Mouse (Mus musculus): Measurements from ENCODE around the gene Mmp24.

DNA sequence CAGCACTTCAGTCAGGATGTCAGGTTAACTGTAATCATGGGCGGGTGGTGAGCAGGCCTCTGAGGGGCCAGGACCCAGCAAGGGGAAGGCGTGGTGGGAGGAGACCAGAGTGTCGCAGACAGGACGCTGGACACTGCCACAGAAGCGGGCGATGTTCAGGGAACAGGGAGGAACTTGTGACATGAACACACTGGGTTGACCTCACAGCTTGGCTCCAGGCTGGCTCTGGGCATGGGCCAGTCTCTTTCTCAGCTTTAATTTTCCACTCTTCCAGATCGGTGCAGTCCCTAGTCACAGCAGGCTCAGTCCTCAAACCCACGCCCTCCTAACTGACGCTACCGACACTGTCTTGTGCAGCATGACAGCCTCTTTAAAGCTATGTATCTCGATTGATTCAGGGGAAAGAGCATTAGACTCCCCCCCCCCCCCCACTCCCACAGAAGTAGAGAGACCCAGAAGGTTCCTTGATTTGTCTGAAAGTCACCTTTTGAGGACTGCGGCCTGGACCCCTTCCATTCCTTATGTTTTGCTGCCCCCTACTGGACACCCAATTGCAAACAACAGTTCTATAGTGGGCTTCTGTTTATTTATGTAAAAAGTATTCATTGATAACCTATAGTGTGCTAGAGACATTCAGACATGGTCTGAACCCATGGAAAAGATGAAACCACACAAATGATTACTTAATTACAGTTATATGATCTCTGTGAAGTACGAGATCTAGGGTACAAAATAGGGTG, 10.3 kb upstream of the Mmp24 start:
- TF ChIP-seq CTCF (IDR thresholded peaks at IDR 0.05; ENCODE audit: borderline replicate concordance, insufficient read depth, low read length) (no peak), POLR2A (IDR thresholded peaks at IDR 0.05; ENCODE audit: low read depth, low read length) (no peak)
